ENCODE assay signal across 14 mouse cellular contexts in genomic region chr11:54833833-54834232, GRCm38 (mm10). TPM values are rescaled to one million over a fixed set of nuclear protein-coding genes. Genes with fewer than 3 reads are reported as not detected.
DNase-seq lines count a peak whose midpoint lies in the region; ATAC-seq and TF ChIP-seq lines count a peak whose summit lies in the region.
"Had no signal": no experiment of that assay in that cellular context is flagged by ENCODE, and none has a peak within 500 bp of the region (broad histone marks: within the 10 kb centered on the region; RNA-seq: fewer than 3 reads in every experiment).

No protein-coding gene starts in this region.

- no peaks in the 10 kb centered on the region for H3K9me3 ChIP-seq in hindbrain, embryonic 10.5 days
- H3K9me3 ChIP-seq in hindbrain, embryonic 13.5 days = no peaks in the 10 kb centered on the region
- H3K9me3 ChIP-seq: G1E; hindbrain, embryonic 12.5 days had no signal

- no peak for ATAC-seq in hindbrain, embryonic 13.5 days (ENCODE audit: low FRiP score)
- ATAC-seq: forebrain, embryonic 16.5 days; liver, postnatal 0 days had no signal

- TF ChIP-seq CTCF in cerebellum, adult 2 months (IDR thresholded peaks at IDR 0.05; ENCODE audit: borderline replicate concordance, insufficient read depth, low read depth, low read length) = no peak

- TF ChIP-seq POLR2A in cerebellum, adult 2 months (IDR thresholded peaks at IDR 0.05; ENCODE audit: borderline replicate concordance, insufficient read depth, low read length) = no peak

- no peak for DNase-seq in hindbrain, embryonic 10.5 days (ENCODE audit: low spot score)
- DNase-seq in layer of hippocampus, adult 18-20 months (ENCODE audit: low spot score in 2 of 2) = peak; percentile 89 to 93
- peak; percentile 86 to 90 for DNase-seq in left cerebral cortex, adult 9 months (ENCODE audit: low spot score in 2 of 2)
- DNase-seq in thymus, postnatal 14 days = peak; percentile 20
- DNase-seq in B cell, adult 2 months = no peak
- DNase-seq in ovary, postnatal 14 days (ENCODE audit: low spot score) = no peak
- no peak for DNase-seq in cerebellum, adult 2 months
- DNase-seq: cerebellum, postnatal 25 days; kidney, adult 8-10 months had no signal

- H3K36me3 ChIP-seq in hindbrain, embryonic 10.5 days = no peaks in the 10 kb centered on the region
- no peaks in the 10 kb centered on the region for H3K36me3 ChIP-seq in hindbrain, embryonic 13.5 days
- H3K36me3 ChIP-seq: G1E; hindbrain, embryonic 12.5 days had no signal

- H3K9ac ChIP-seq in hindbrain, embryonic 13.5 days = no peak overlapping the region
- H3K9ac ChIP-seq: hindbrain, embryonic 12.5 days; liver, postnatal 0 days had no signal

- no peak overlapping the region for H3K4me3 ChIP-seq in hindbrain, embryonic 10.5 days
- H3K4me3 ChIP-seq in hindbrain, embryonic 13.5 days = no peak overlapping the region
- H3K4me3 ChIP-seq in cerebellum, adult 2 months (replicated peaks; ENCODE audit: insufficient read depth, low read depth, low read length) = no peak overlapping the region
- H3K4me3 ChIP-seq: hindbrain, embryonic 12.5 days had no signal

- 0 out of 2 replicates have a peak overlapping the region, but pooled peaks have one; percentile 9 for H3K27ac ChIP-seq in hindbrain, embryonic 10.5 days
- no peak overlapping the region for H3K27ac ChIP-seq in hindbrain, embryonic 13.5 days
- no peak overlapping the region for H3K27ac ChIP-seq in cerebellum, adult 2 months (ENCODE audit: insufficient read depth, low read length)
- H3K27ac ChIP-seq: hindbrain, embryonic 12.5 days had no signal

- WGBS in hindbrain, embryonic 10.5 days = 91% methylated on average over 4 of the region's 4 CpGs
- WGBS in hindbrain, embryonic 13.5 days = 96% methylated on average over 4 of the region's 4 CpGs
- 68% methylated on average over 4 of the region's 4 CpGs for WGBS in cerebellum, adult 2 months

- 0 out of 2 replicates have a peak, but pooled peaks cover 2% of the 10 kb centered on the region for H3K4me1 ChIP-seq in hindbrain, embryonic 10.5 days (replicated peaks)
- H3K4me1 ChIP-seq in hindbrain, embryonic 13.5 days (replicated peaks) = no peaks in the 10 kb centered on the region
- H3K4me1 ChIP-seq in cerebellum, adult 2 months (ENCODE audit: control insufficient read depth, insufficient read depth, low read length) = no peaks in the 10 kb centered on the region
- H3K4me1 ChIP-seq: hindbrain, embryonic 12.5 days had no signal

- H3K27me3 ChIP-seq in hindbrain, embryonic 10.5 days (ENCODE audit: insufficient read depth, poor library complexity, severe bottlenecking) = no peaks in the 10 kb centered on the region
- no peaks in the 10 kb centered on the region for H3K27me3 ChIP-seq in hindbrain, embryonic 13.5 days
- no peaks in the 10 kb centered on the region for H3K27me3 ChIP-seq in cerebellum, adult 2 months (ENCODE audit: control insufficient read depth, insufficient read depth, low read length)
- H3K27me3 ChIP-seq: hindbrain, embryonic 12.5 days had no signal

- no peak overlapping the region for H3K4me2 ChIP-seq in hindbrain, embryonic 13.5 days
- H3K4me2 ChIP-seq: hindbrain, embryonic 12.5 days had no signal

RNA-seq across cellular contexts. Expression of gene Lyrm7, which starts 26.9 kb away (rescaled TPM):
- polyA plus RNA-seq in hindbrain, embryonic 10.5 days (2016; fragmentation: Nextera tagmentation; extraction: Ambion mirVana) = 3.0 and 5.2 TPM in 2 replicates
- 9.1 and 11.7 TPM in 2 replicates for polyA plus RNA-seq in hindbrain, embryonic 13.5 days (2015; fragmentation: Nextera tagmentation; extraction: Ambion mirVana)
- total RNA-seq in layer of hippocampus, adult 18-20 months (2021) = 10 to 100 TPM; 29.5 to 35.5 TPM
- polyA plus RNA-seq in cerebellum, adult 2 months (2012; rRNA removed) = 18.8 and 24.3 TPM in 2 replicates

RNA-seq across cellular contexts. Expression of gene Hint1, which starts 32.4 kb away (rescaled TPM):
- polyA plus RNA-seq in hindbrain, embryonic 10.5 days (2016; fragmentation: Nextera tagmentation; extraction: Ambion mirVana) = 626 and 627 TPM in 2 replicates
- polyA plus RNA-seq in hindbrain, embryonic 13.5 days (2015; fragmentation: Nextera tagmentation; extraction: Ambion mirVana) = 793 and 823 TPM in 2 replicates
- total RNA-seq in layer of hippocampus, adult 18-20 months (2021) = 100 to 1,000 TPM; 265 to 272 TPM
- polyA plus RNA-seq in cerebellum, adult 2 months (2012; rRNA removed) = 786 and 797 TPM in 2 replicates

RNA-seq across cellular contexts. Expression of gene Cdc42se2, which starts 46.4 kb away (rescaled TPM):
- 212 and 247 TPM in 2 replicates for polyA plus RNA-seq in hindbrain, embryonic 10.5 days (2016; fragmentation: Nextera tagmentation; extraction: Ambion mirVana)
- polyA plus RNA-seq in hindbrain, embryonic 13.5 days (2015; fragmentation: Nextera tagmentation; extraction: Ambion mirVana) = 162 and 164 TPM in 2 replicates
- total RNA-seq in layer of hippocampus, adult 18-20 months (2021) = 100 to 1,000 TPM; 135 to 144 TPM
- 60.8 and 61.5 TPM in 2 replicates for polyA plus RNA-seq in cerebellum, adult 2 months (2012; rRNA removed)

Comparison
In these comparisons a context has a peak if more than half of its experiments do, and no peak if none do; other contexts are left out.
1. DNase-seq: peak in layer of hippocampus, adult 18-20 months (2 of 2), left cerebral cortex, adult 9 months (2 of 2) and thymus, postnatal 14 days (single experiment); none in hindbrain, embryonic 10.5 days (single experiment), B cell, adult 2 months (0 of 2), ovary, postnatal 14 days (single experiment) and cerebellum, adult 2 months (0 of 2).